Mouse (Mus musculus) olfactory bulb, adult 2 months (tissue): ENCODE results near the gene Midn.

Source experiments
- CTCF ChIP-seq: fragments of 200-500 bp; IDR thresholded peaks from 2 replicates; pipeline ENCODE4 v1.5.1; 2012; ENCODE audit warnings: low read depth, mild to moderate bottlenecking, low read length, moderate library complexity; ENCODE audit not compliant: insufficient read depth
- POLR2A ChIP-seq: fragments of 200-500 bp; IDR thresholded peaks from 2 replicates; pipeline ENCODE4 v1.6.1; 2012; ENCODE audit warnings: mild to moderate bottlenecking, low read depth, low read length, moderate library complexity; ENCODE audit not compliant: insufficient read depth

DNA sequence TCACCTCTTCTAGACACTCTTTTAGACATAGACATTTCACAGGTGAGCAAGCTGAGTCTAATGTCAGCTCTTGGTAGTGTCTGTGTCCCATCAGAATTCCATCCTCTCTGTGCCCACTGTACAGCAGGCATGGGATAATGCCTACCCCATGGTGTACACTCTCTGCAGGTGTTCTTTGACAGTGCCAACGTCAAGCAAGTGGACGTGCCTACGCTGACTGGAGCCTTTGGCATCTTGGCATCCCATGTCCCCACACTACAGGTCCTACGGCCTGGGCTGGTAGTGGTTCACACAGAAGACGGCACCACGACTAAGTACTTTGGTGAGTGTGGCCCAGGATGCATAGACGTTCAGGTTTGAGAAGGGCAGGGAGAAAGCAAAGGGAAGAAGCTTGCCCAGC is 4.4 kb upstream of the Midn start:
- TF ChIP-seq CTCF (no peak), POLR2A (no peak)
